Mouse (Mus musculus): ENCODE measurements around the gene Dab1. TPM values are rescaled to one million over a fixed set of nuclear protein-coding genes. Genes with fewer than 3 reads are reported as not detected.
A peak's percentile ranks its signal among the peaks of the same experiment; 100 is the strongest.

The Dab1 gene
- polyA plus RNA-seq (2014; fragmentation: Nextera tagmentation; extraction: Ambion mirVana) = 23.5 and 24.1 TPM in 2 replicates

- no peak for ATAC-seq (replicated peaks; ENCODE audit: low FRiP score, low TSS enrichment, low read depth)
- H3K36me3 ChIP-seq (ENCODE audit: control insufficient read depth, insufficient read depth, low read length) = no peaks in the 10 kb centered on the region
- WGBS = under 1% methylated on average over 37 of the region's 41 CpGs
- peaks cover 54% of the 10 kb centered on the region for H3K27me3 ChIP-seq (replicated peaks; ENCODE audit: control insufficient read depth, insufficient read depth, low read length)
- no peaks in the 10 kb centered on the region for H3K9me3 ChIP-seq (ENCODE audit: control insufficient read depth, low read length)
- peak; percentile 63 for DNase-seq (ENCODE audit: low spot score)
- H3K4me2 ChIP-seq (ENCODE audit: low read length) = peak within 1 kb of the TSS; percentile 49
- peak within 1 kb of the TSS; percentile 25 for H3K4me3 ChIP-seq (ENCODE audit: low read depth, low read length)
- H3K9ac ChIP-seq (ENCODE audit: low read length) = no peak within 1 kb of the TSS
- H3K4me1 ChIP-seq (replicated peaks; ENCODE audit: control insufficient read depth, insufficient read depth, low read length) = no peaks in the 10 kb centered on the region
- no peak within 1 kb of the TSS for H3K27ac ChIP-seq (ENCODE audit: low read depth)
Measured at GRCm38 (mm10) chr4:103619321-103619945, at the start of gene Dab1. Gene Dab1 (plus strand): TSS chr4:103619359.

- Histone ChIP-seq H3K4me2 (ENCODE audit: low read length) (no peak overlapping the region), H3K4me3 (ENCODE audit: low read depth, low read length) (no peak overlapping the region), H3K27me3 (replicated peaks; ENCODE audit: control insufficient read depth, insufficient read depth, low read length) (no peaks in the 10 kb centered on the region), H3K9me3 (ENCODE audit: control insufficient read depth, low read length) (no peaks in the 10 kb centered on the region), H3K4me1 (replicated peaks; ENCODE audit: control insufficient read depth, insufficient read depth, low read length) (no peaks in the 10 kb centered on the region), H3K36me3 (ENCODE audit: control insufficient read depth, insufficient read depth, low read length) (no peaks in the 10 kb centered on the region), H3K27ac (ENCODE audit: low read depth) (no peak overlapping the region), H3K9ac (ENCODE audit: low read length) (no peak overlapping the region)
- DNase-seq (ENCODE audit: low spot score) = peak; percentile 77
- ATAC-seq (replicated peaks; ENCODE audit: low FRiP score, low TSS enrichment, low read depth) = no peak
- WGBS = 63% methylated on average over 4 of the region's 4 CpGs
Measured at GRCm38 (mm10) chr4:103571721-103572352, 47.3 kb upstream of the Dab1 start.

DNA sequence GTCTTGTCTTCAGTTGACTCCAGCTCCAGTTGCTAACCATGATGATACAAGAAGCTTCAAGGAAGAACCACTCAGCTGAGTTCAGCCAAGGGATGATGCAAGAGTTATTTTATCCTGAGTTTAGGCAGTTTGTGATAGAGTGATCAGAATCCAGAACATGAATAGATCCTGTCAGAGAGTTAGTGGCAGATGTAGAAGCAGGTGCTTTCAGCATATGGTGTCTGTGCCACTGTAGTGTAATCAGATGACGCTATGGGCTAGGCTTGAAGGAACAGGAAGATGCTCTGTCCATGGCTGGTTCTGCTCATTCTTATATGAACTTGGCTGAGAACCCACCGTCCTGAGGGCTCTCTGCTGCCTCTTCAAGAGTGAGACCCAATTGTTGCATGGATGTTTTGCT lies 43.6 kb upstream of the Dab1 start:
- no peaks in the 10 kb centered on the region for H3K36me3 ChIP-seq (ENCODE audit: control insufficient read depth, insufficient read depth, low read length)
- H3K27ac ChIP-seq (ENCODE audit: low read depth) = no peak overlapping the region
- no peak for DNase-seq (ENCODE audit: low spot score)
- 85% methylated on average over 2 of the region's 2 CpGs for WGBS
- no peaks in the 10 kb centered on the region for H3K9me3 ChIP-seq (ENCODE audit: control insufficient read depth, low read length)
- no peak for ATAC-seq (replicated peaks; ENCODE audit: low FRiP score, low TSS enrichment, low read depth)
- no peak overlapping the region for H3K9ac ChIP-seq (ENCODE audit: low read length)
- H3K4me2 ChIP-seq (ENCODE audit: low read length) = no peak overlapping the region
- no peaks in the 10 kb centered on the region for H3K27me3 ChIP-seq (replicated peaks; ENCODE audit: control insufficient read depth, insufficient read depth, low read length)
- no peak overlapping the region for H3K4me3 ChIP-seq (ENCODE audit: low read depth, low read length)
- no peaks in the 10 kb centered on the region for H3K4me1 ChIP-seq (replicated peaks; ENCODE audit: control insufficient read depth, insufficient read depth, low read length)

DNA sequence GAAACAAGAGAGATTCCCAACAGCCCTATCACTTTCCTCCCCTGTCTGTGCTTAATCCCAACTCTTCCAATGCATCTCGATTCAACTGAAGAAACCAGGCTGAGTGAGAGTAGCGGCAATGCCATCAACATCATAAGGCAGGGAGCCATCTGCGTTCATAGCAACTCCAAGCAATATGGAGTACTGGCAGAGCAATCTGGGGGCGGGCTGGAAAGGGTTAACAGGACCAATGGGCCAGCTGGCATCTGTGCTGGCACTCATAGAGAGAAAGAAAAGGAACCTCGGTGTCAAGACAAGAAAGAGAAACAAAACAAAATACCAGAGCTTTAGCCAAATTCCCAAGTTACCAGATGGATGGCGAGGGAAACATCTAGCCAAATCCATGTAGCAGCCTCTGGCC lies 42.9 kb upstream of the Dab1 start:
- H3K27ac ChIP-seq (ENCODE audit: low read depth) = no peak overlapping the region
- ATAC-seq (replicated peaks; ENCODE audit: low FRiP score, low TSS enrichment, low read depth) (no peak), DNase-seq (ENCODE audit: low spot score) (no peak)
- no peaks in the 10 kb centered on the region for H3K27me3 ChIP-seq (replicated peaks; ENCODE audit: control insufficient read depth, insufficient read depth, low read length)
- no peak overlapping the region for H3K4me2 ChIP-seq (ENCODE audit: low read length)
- H3K4me1 ChIP-seq (replicated peaks; ENCODE audit: control insufficient read depth, insufficient read depth, low read length) = no peaks in the 10 kb centered on the region
- no peaks in the 10 kb centered on the region for H3K36me3 ChIP-seq (ENCODE audit: control insufficient read depth, insufficient read depth, low read length)
- 82% methylated on average over 6 of the region's 6 CpGs for WGBS
- no peak overlapping the region for H3K9ac ChIP-seq (ENCODE audit: low read length)
- no peak overlapping the region for H3K4me3 ChIP-seq (ENCODE audit: low read depth, low read length)
- H3K9me3 ChIP-seq (ENCODE audit: control insufficient read depth, low read length) = no peaks in the 10 kb centered on the region

- Histone ChIP-seq H3K9ac (ENCODE audit: low read length) (no peak overlapping the region), H3K4me2 (ENCODE audit: low read length) (no peak overlapping the region), H3K9me3 (ENCODE audit: control insufficient read depth, low read length) (no peaks in the 10 kb centered on the region), H3K4me1 (replicated peaks; ENCODE audit: control insufficient read depth, insufficient read depth, low read length) (no peaks in the 10 kb centered on the region), H3K4me3 (ENCODE audit: low read depth, low read length) (no peak overlapping the region), H3K27ac (ENCODE audit: low read depth) (no peak overlapping the region), H3K27me3 (replicated peaks; ENCODE audit: control insufficient read depth, insufficient read depth, low read length) (no peaks in the 10 kb centered on the region), H3K36me3 (ENCODE audit: control insufficient read depth, insufficient read depth, low read length) (no peaks in the 10 kb centered on the region)
- ATAC-seq (replicated peaks; ENCODE audit: low FRiP score, low TSS enrichment, low read depth) (no peak), DNase-seq (ENCODE audit: low spot score) (no peak)
- WGBS = 72% methylated on average over 4 of the region's 4 CpGs
Measured at GRCm38 (mm10) chr4:103577111-103577815, 41.9 kb upstream of the Dab1 start.

DNA sequence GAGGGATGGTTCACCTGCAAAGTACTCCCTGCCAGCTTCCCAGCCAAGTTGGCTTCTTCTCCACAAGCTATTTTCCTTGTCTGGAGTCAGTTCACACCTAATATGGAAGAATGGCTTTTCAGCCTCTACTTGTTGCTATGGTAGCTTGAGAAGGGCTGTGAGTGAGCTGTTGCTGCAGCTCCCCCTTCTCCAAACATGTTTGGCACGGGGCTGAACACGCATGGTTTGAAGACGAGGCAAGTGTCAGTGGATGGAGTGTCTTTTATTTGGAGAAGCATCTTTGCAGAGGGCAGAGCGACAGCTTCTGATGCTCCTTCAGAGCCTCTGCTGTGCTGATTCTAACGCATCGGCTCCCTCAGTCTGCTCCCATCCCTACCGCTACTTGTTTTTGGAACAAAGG lies 41.3 kb upstream of the Dab1 start:
- 85% methylated on average over 7 of the region's 7 CpGs for WGBS
- Histone ChIP-seq H3K4me1 (replicated peaks; ENCODE audit: control insufficient read depth, insufficient read depth, low read length) (no peaks in the 10 kb centered on the region), H3K4me3 (ENCODE audit: low read depth, low read length) (no peak overlapping the region), H3K27ac (ENCODE audit: low read depth) (no peak overlapping the region), H3K27me3 (replicated peaks; ENCODE audit: control insufficient read depth, insufficient read depth, low read length) (no peaks in the 10 kb centered on the region), H3K9ac (ENCODE audit: low read length) (no peak overlapping the region), H3K9me3 (ENCODE audit: control insufficient read depth, low read length) (no peaks in the 10 kb centered on the region), H3K36me3 (ENCODE audit: control insufficient read depth, insufficient read depth, low read length) (no peaks in the 10 kb centered on the region), H3K4me2 (ENCODE audit: low read length) (no peak overlapping the region)
- DNase-seq (ENCODE audit: low spot score) (no peak), ATAC-seq (replicated peaks; ENCODE audit: low FRiP score, low TSS enrichment, low read depth) (no peak)

DNA sequence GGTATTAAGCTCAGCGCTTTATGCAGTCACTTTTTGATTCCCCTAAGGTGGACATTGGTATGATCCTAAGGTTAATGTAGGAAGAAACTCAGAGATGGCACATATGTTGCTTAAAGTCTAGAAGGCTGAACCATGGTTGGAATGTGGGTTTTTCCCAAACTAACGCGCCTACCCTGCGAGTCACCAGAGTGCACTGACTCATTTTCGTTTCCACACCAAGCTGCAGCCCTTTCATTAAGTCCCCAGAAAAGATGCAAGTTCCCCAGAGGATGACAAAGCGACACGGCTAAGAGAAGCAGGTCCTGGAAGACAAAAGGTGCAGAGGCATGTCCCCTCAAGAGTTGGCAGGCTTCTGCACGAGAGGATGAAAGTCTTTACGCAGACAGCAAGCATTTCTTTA lies 39.1 kb upstream of the Dab1 start:
- Histone ChIP-seq H3K36me3 (ENCODE audit: control insufficient read depth, insufficient read depth, low read length) (no peaks in the 10 kb centered on the region), H3K4me2 (ENCODE audit: low read length) (no peak overlapping the region), H3K27ac (ENCODE audit: low read depth) (no peak overlapping the region), H3K9me3 (ENCODE audit: control insufficient read depth, low read length) (no peaks in the 10 kb centered on the region), H3K4me1 (replicated peaks; ENCODE audit: control insufficient read depth, insufficient read depth, low read length) (no peaks in the 10 kb centered on the region), H3K9ac (ENCODE audit: low read length) (no peak overlapping the region), H3K27me3 (replicated peaks; ENCODE audit: control insufficient read depth, insufficient read depth, low read length) (no peaks in the 10 kb centered on the region), H3K4me3 (ENCODE audit: low read depth, low read length) (no peak overlapping the region)
- WGBS = 85% methylated on average over 9 of the region's 9 CpGs
- ATAC-seq (replicated peaks; ENCODE audit: low FRiP score, low TSS enrichment, low read depth) (no peak), DNase-seq (ENCODE audit: low spot score) (no peak)

GRCm38 (mm10) chr4:103615011-103615410 lies 4.1 kb upstream of the Dab1 start:
- Histone ChIP-seq H3K9me3 (ENCODE audit: control insufficient read depth, low read length) (no peaks in the 10 kb centered on the region), H3K4me1 (replicated peaks; ENCODE audit: control insufficient read depth, insufficient read depth, low read length) (no peaks in the 10 kb centered on the region), H3K4me3 (ENCODE audit: low read depth, low read length) (no peak overlapping the region), H3K36me3 (ENCODE audit: control insufficient read depth, insufficient read depth, low read length) (no peaks in the 10 kb centered on the region), H3K4me2 (ENCODE audit: low read length) (no peak overlapping the region), H3K27me3 (replicated peaks; ENCODE audit: control insufficient read depth, insufficient read depth, low read length) (peaks cover 24% of the 10 kb centered on the region), H3K27ac (ENCODE audit: low read depth) (no peak overlapping the region), H3K9ac (ENCODE audit: low read length) (no peak overlapping the region)
- WGBS = 64% methylated on average over 3 of the region's 3 CpGs
- DNase-seq (ENCODE audit: low spot score) (no peak), ATAC-seq (replicated peaks; ENCODE audit: low FRiP score, low TSS enrichment, low read depth) (no peak)

All from intestine, embryonic 14.5 days (tissue).